Mouse (Mus musculus) G1E (cell line): ENCODE results near the gene Nipa2. TPM values are rescaled to one million over a fixed set of nuclear protein-coding genes. Genes with fewer than 3 reads are reported as not detected.

Source experiments
- ATAC-seq: 2 replicates; pipeline ENCODE4 v1.8.0; 2016; ENCODE audit warnings: mild to moderate bottlenecking; ENCODE audit not compliant: insufficient number of reproducible peaks, poor library complexity, low FRiP score, severe bottlenecking; ENCODE audit errors: extremely low read depth
- DNase-seq: peaks from one replicate; pipeline ENCODE4 v3.0.0; 2012; ENCODE audit warnings: low spot score
- H3K27me3 ChIP-seq: 2 replicates; pipeline ENCODE4 v1.6.1; 2012; ENCODE audit warnings: mild to moderate bottlenecking, low read length, inconsistent platforms; ENCODE audit not compliant: insufficient read depth
- H3K36me3 ChIP-seq: replicated peaks from 2 replicates; pipeline ENCODE3; 2012; ENCODE audit warnings: mild to moderate bottlenecking, inconsistent platforms
- H3K4me1 ChIP-seq: 2 replicates; pipeline ENCODE4 v1.6.1; 2012; ENCODE audit warnings: low read depth, low read length, inconsistent platforms, mixed read lengths; ENCODE audit not compliant: insufficient read depth
- H3K4me3 ChIP-seq: 2 replicates; pipeline ENCODE4 v1.5.1; 2012; ENCODE audit warnings: low read depth, mild to moderate bottlenecking, inconsistent platforms, low read length, moderate library complexity, mixed read lengths
- H3K9me3 ChIP-seq: replicated peaks from 2 replicates; pipeline ENCODE4 v1.6.1; 2012; ENCODE audit warnings: inconsistent platforms
- CTCF ChIP-seq: IDR thresholded peaks from 2 replicates; pipeline ENCODE4 v1.5.1; 2012; ENCODE audit warnings: low read depth, low read length, inconsistent platforms, mixed read lengths
- GATA1 ChIP-seq: IDR thresholded peaks from 2 replicates; pipeline ENCODE4 v1.6.1; 2012; ENCODE audit warnings: borderline replicate concordance, low read length, inconsistent platforms, mixed read lengths
- GATA2 ChIP-seq: IDR thresholded peaks from 2 replicates; pipeline ENCODE4 v1.6.1; 2012; ENCODE audit warnings: low read depth, low read length, inconsistent platforms, borderline replicate concordance
- POLR2AphosphoS5 ChIP-seq: IDR thresholded peaks from 2 replicates; pipeline ENCODE4 v1.6.1; 2012; ENCODE audit warnings: low read depth, low read length, inconsistent platforms; ENCODE audit not compliant: insufficient replicate concordance
- TAL1 ChIP-seq: conservative IDR thresholded peaks from 2 replicates; pipeline ENCODE4 v1.6.1; 2012; ENCODE audit warnings: low read depth, low read length, inconsistent platforms, mixed read lengths
- polyA plus RNA-seq: library from polyadenylated mRNA; stranded (reverse); fragments of >175 nt; gene quantifications from 2 replicates; pipeline ENCODE4 v1.2.3, GENCODE M21; 2012
- total RNA-seq, 2 experiments: library from RNA; stranded (forward) in 1 of 2; stranded (reverse) in 1 of 2; fragments of 200-1000 nt in 1 of 2; fragments of >200 nt in 1 of 2; fragmentation: Nextera tagmentation in 1 of 2; gene quantifications; 2 replicates each; pipeline ENCODE4 v1.2.3; 2014 to 2017

The Nipa2 gene
- total and polyA plus RNA-seq, 3 experiments: 8.9 to 59.1 (median 46.8) TPM

DNA sequence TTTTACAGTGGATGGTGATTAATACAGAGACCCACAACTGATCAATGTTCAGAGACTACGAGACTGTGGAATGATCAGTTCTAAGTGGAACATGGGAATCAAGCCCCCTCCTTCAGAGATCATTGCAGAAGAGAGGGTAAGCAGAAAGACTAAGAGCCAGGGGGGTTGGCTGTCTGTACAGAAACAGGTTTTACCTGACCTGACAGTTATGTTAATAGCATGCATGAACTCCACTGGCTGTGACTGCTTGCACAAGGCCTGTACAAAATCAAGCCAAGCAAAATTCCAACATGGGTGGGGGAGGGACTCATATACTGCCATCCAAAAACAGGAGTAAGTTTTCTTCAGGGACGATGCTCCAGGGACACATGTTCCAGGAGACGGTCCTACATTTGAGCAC is 28.9 kb upstream of the Nipa2 start:
- DNase-seq (no peak), ATAC-seq (no peak)
- no peaks in the 10 kb centered on the region for H3K27me3 ChIP-seq
- peaks cover 61% of the 10 kb centered on the region for H3K36me3 ChIP-seq
- H3K9me3 ChIP-seq: 0 out of 2 replicates have a peak, but pooled peaks cover 2% of the 10 kb centered on the region
- no peak for TF ChIP-seq CTCF
- no peak for TF ChIP-seq GATA2
- TF ChIP-seq TAL1: no peak
- no peak for TF ChIP-seq POLR2AphosphoS5
- no peak for TF ChIP-seq GATA1
- no peak overlapping the region for H3K4me3 ChIP-seq
- peaks cover 11% of the 10 kb centered on the region for H3K4me1 ChIP-seq

DNA sequence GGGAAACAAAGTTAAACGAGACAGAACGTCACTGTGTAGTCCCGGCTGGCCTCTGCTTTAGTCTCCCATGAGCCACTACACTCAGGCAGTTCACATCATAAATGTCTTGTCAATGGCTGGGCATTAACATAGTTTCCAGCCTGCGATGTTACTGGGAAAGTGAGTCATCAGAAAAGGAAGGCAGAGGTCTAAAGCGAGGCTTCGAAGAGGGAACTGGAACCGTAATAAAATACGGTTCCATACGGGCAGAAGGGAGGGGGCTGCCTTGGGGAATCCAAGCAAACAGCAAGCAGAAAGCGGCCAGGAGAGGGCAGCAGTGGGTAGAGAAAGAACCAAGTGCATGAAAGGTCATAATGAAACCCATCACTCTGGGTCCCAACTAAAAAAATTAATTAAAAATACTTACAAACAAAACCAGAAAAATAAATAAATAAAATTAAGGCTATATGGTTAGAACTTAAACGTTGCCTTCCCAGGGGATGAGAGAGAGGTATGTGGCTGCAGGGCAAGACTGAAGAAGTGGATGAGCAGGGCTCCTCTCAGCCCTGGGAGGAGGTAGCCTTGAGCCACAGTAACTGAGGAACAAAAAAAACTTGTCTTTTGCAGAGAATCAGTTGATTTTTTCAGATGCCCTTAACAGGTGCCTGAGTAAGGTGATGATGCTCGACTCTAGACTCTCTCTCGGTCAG is 24.4 kb upstream of the Nipa2 start:
- Histone ChIP-seq H3K36me3 (peaks cover 70% of the 10 kb centered on the region), H3K9me3 (0 out of 2 replicates have a peak, but pooled peaks cover 2% of the 10 kb centered on the region), H3K4me3 (no peak overlapping the region), H3K27me3 (no peaks in the 10 kb centered on the region), H3K4me1 (peaks cover 6% of the 10 kb centered on the region)
- TF ChIP-seq CTCF (peak; percentile 36), GATA2 (no peak)
- ATAC-seq (peak; percentile 68), DNase-seq (peak; percentile 37)

DNA sequence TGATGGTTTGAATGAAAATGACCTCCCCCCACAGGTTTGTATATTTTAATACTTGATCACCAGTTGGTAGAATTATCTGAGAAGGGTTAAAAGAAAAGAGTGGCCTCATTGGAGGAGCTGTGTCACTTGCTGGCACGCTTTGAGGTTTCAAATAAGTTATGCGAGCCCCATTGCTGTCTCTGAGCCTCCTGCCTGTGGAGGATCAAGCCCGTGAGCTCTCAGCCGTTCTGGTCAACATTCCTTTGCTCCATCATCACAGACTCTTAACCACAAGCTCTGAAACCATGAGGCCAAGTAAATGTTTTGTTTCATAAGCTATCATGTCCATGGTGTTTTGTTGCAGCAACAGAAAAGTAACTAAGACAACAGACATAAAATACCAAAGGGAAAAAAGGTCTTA is 22.5 kb upstream of the Nipa2 start:
- Histone ChIP-seq H3K4me1 (peaks cover 6% of the 10 kb centered on the region), H3K36me3 (peaks cover 77% of the 10 kb centered on the region), H3K9me3 (0 out of 2 replicates have a peak, but pooled peaks cover 2% of the 10 kb centered on the region), H3K4me3 (no peak overlapping the region), H3K27me3 (no peaks in the 10 kb centered on the region)
- DNase-seq (no peak), ATAC-seq (no peak)
- no peak for TF ChIP-seq CTCF
- TF ChIP-seq TAL1: no peak
- TF ChIP-seq POLR2AphosphoS5: no peak
- TF ChIP-seq GATA1: no peak
- TF ChIP-seq GATA2: no peak

DNA sequence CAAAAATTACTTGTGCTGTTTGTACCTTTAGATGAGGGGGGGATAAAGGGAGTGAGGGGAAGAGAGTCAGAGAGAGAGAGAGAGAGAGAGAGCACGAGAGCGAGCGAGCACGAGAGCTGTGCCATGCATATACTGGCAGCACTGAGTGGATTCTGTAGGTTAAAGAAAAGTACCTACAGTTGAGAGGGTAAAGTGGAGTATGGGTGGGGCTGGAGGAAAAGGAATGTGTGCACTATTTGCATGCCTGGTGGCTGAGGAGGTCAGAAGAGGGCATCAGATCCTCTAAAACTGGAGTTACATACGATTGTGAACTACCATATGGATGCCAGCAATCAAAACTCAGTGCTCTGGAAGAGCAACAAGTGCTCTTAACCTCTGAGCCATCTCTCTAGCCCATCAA is 20.8 kb upstream of the Nipa2 start:
- Histone ChIP-seq H3K9me3 (0 out of 2 replicates have a peak, but pooled peaks cover 2% of the 10 kb centered on the region), H3K27me3 (no peaks in the 10 kb centered on the region), H3K4me3 (no peak overlapping the region), H3K36me3 (peaks cover 86% of the 10 kb centered on the region), H3K4me1 (peaks cover 6% of the 10 kb centered on the region)
- no peak for DNase-seq
- ATAC-seq: no peak
- TF ChIP-seq TAL1 (no peak), GATA2 (no peak), CTCF (no peak), GATA1 (no peak), POLR2AphosphoS5 (no peak)

DNA sequence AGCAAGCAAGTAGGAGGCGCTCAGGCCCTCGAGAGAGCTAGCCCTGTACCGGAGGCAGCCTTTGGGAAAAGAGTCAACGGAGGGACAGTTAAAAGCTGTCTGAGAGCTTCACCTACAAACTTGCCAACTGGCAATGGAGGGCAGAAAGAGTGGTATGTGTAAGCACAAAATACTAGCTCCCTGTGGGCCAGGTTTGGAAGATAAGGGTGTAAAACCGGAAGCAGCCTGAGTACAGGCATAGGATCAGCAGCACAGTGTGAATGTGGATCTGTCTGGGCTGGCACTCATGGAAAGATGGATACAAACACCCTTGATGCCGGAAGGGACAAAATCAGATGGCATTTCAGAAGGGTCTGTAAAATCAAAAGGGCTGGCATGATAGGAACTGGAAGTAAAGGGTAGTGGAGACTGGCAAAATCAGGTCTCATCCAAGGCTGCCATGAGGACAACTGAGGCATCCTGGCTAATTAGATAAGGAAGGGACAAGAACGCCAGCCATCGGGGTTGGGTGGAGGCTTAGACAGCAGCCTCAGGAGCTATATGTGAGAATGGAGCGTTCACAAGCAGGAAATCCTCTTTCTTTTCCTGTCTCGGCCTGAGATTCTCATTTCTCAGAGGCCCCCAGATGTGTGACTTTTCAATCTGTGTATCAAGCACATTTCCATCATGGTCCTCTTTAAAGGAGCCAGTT is 19.9 kb upstream of the Nipa2 start:
- Histone ChIP-seq H3K36me3 (peaks cover 78% of the 10 kb centered on the region), H3K4me1 (peaks cover 3% of the 10 kb centered on the region), H3K27me3 (no peaks in the 10 kb centered on the region), H3K4me3 (no peak overlapping the region), H3K9me3 (no peaks in the 10 kb centered on the region)
- ATAC-seq (no peak), DNase-seq (no peak)
- TF ChIP-seq GATA2 (no peak), TAL1 (no peak), GATA1 (no peak), POLR2AphosphoS5 (no peak), CTCF (no peak)

DNA sequence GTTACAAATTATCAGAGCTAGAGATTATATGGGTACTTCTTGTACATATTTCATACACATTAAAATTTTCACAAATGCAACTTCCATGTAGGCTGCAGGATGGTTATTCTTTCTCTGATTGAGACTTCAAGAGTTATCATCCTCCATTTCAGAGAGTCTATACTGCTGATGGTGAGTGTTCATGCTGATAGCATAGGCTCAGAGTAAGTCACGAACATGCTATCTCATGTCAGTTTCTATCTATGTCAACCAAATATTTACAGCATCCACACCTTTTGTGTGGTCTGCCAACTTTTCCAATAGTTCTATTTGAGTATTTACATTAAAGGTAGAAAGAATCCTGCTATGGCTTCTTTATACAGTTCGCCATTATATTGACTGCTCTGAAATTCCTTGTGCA is 19.2 kb upstream of the Nipa2 start:
- DNase-seq (no peak), ATAC-seq (no peak)
- Histone ChIP-seq H3K9me3 (no peaks in the 10 kb centered on the region), H3K4me1 (peaks cover 3% of the 10 kb centered on the region), H3K4me3 (no peak overlapping the region), H3K27me3 (no peaks in the 10 kb centered on the region), H3K36me3 (peaks cover 75% of the 10 kb centered on the region)
- TF ChIP-seq TAL1 (no peak), CTCF (no peak), POLR2AphosphoS5 (no peak), GATA2 (no peak), GATA1 (no peak)
